Mouse (Mus musculus): ENCODE results near the gene Ttl. TPM values are rescaled to one million over a fixed set of nuclear protein-coding genes. Genes with fewer than 3 reads are reported as not detected.

Gene Ttl
- total RNA-seq, 1 experiment from 2014 or later, result 5.9 TPM

DNA sequence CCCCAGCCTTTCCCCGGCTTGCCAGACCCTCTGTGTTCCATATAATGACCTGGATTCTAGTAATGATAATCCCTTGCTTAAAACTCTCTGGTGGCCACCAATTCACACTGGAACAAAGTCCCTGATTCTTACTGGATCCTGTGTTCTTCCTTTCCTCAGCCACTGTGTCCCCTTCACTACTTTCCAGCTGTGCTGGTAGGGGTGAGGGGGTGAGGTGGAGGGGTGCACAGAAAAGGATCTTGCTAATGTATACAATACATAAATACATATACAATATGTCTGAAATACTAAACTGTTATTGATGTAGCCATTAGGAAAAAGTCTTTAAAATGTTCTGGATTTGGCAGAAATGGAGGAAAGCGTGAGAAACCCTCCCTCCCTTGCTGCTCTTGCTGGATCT is 65.0 kb downstream of the Ttl start:
- no peak for ATAC-seq (replicated peaks in 1 of 2; ENCODE audit: insufficient read depth in 1 of 2, low FRiP score in 2 of 2, low TSS enrichment in 1 of 2, low read depth in 1 of 2, poor library complexity in 2 of 2, severe bottlenecking in 2 of 2)

DNA sequence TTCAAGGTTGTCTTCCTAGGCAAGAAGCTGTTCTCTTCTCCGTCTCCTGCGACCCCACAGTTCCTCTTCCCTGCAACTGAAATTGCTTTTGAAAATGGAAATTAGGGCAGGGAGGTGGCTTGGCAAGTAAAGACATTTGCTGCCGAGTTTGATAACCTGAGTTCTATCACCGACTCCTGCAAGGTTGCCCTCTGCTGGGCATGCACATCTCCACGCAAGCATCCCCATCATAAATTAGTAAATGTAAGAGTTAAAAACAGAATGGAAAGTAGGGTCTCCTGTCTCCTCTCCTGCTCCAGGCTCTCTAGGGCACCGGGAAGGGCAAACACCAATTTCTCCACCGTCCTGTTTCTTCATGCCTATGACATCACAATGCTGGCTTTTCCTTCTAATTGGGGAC is 66.5 kb downstream of the Ttl start:
- ATAC-seq (replicated peaks in 1 of 2; ENCODE audit: insufficient read depth in 1 of 2, low FRiP score in 2 of 2, low TSS enrichment in 1 of 2, low read depth in 1 of 2, poor library complexity in 2 of 2, severe bottlenecking in 2 of 2), result no peak

DNA sequence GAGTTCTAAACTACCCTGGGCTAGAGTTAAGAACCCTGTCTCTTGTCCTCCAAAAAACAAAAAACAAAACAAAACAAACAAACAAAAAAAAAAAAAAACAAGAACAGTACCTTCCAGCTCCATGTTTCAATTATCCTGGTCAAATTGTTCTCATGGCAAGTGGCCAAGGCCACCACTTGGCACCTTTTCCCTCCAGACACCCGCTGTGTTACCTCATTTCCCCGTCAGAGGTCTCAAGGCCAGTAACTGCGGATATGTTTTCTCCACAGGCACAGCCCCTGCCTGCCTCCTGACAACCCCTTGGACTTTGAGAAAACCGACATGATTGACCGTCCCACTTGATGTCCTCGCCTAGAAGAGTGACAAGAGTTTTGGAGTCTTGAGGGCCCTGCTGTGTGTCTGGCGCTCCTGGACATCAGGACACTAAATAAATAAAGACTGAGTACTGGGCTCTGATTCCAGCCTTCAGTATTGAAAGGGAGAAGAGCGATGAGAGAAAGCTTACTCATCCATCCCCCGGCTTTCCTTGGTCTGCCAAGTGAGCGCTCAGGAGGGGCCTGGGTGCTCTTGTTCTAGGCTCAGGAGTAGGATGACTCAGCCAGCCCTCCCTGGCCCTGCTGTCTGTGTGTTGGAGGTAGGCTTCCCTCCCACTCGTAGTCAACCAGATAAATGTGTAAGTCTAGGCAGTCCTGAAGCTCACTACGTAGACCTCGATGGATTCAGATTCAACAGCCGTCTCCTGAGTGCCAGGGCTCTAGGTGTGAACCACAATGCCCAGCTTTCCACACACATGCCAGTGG is 67.5 kb downstream of the Ttl start:
- no peak for ATAC-seq (replicated peaks in 1 of 2; ENCODE audit: insufficient read depth in 1 of 2, low FRiP score in 2 of 2, low TSS enrichment in 1 of 2, low read depth in 1 of 2, poor library complexity in 2 of 2, severe bottlenecking in 2 of 2)

DNA sequence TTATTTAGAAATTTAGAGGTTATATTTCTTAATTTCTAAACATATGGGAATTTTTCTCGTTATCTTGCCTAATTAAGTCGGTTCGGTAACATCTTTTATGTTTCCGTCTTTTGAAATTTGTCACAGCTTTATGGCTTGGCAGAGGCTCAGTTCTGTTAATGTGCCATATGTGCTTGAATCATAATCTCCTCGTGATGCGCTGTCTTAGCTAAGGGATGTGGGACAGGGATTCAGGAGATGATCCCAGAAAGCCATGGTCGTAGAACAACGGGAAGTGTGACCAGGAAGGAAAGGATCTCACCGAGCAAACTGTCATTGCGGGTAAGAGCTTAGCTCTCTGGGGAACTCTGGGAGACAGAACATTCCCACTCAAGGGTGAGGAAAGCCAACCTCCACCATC is 74.2 kb downstream of the Ttl start:
- ATAC-seq (replicated peaks in 1 of 2; ENCODE audit: insufficient read depth in 1 of 2, low FRiP score in 2 of 2, low TSS enrichment in 1 of 2, low read depth in 1 of 2, poor library complexity in 2 of 2, severe bottlenecking in 2 of 2), result no peak

Other genes with a start within 250 kb of the Ttl start
- 28.2 and 30.4 TPM in 2 replicates for gene Tmem87b, start 247.8 kb upstream of the Ttl start, total RNA-seq (2017)
- gene Fbln7, start 203.0 kb upstream of the Ttl start, total RNA-seq (2017), result not detected in 2 replicates
- 12.2 and 15.1 TPM in 2 replicates for gene Zc3h8, start 121.9 kb upstream of the Ttl start, total RNA-seq (2017)
- 6.8 and 13.8 TPM in 2 replicates for gene Zc3h6, start 98.5 kb upstream of the Ttl start, total RNA-seq (2017)
- 5.8 and 7.6 TPM in 2 replicates for gene Gm10762, start 98.2 kb upstream of the Ttl start, total RNA-seq (2017)
- gene Vinac1, start 17.8 kb upstream of the Ttl start, total RNA-seq (2017), result not detected in 2 replicates
- gene Polr1b, start 35.1 kb downstream of the Ttl start, total RNA-seq (2017), result 39.7 and 42.2 TPM in 2 replicates
- gene Chchd5, start 63.8 kb downstream of the Ttl start, total RNA-seq (2017), result 15.5 and 24.6 TPM in 2 replicates
- 109 and 119 TPM in 2 replicates for gene Slc20a1, start 132.8 kb downstream of the Ttl start, total RNA-seq (2017)
- gene Ckap2l, start 231.3 kb downstream of the Ttl start, total RNA-seq (2017), result 39.3 and 48.3 TPM in 2 replicates
- gene Il1a, start 244.0 kb downstream of the Ttl start, total RNA-seq (2017), result not detected in 2 replicates